Mouse (Mus musculus): Measurements from ENCODE around the gene Meox1.

GRCm38 (mm10) chr11:101830112-101830511 is 64.1 kb downstream of the Meox1 start:
- TF ChIP-seq CTCF (conservative IDR thresholded peaks at IDR 0.05; ENCODE audit: low read length): no peak
- no peak for TF ChIP-seq POU5F1 (IDR thresholded peaks at IDR 0.05; ENCODE audit: borderline replicate concordance, low read length)
- no peak for TF ChIP-seq NANOG (IDR thresholded peaks at IDR 0.05; ENCODE audit: borderline replicate concordance, low read length)

All from E14TG2a.4 (cell line).